Mouse (Mus musculus) MEL (cell line): ENCODE data around the gene Mkln1.

ENCODE experiments used
- CHD2 ChIP-seq: IDR thresholded peaks from 2 replicates; pipeline ENCODE4 v1.6.1; 2011; ENCODE audit warnings: low read length, improper control_type of control experiment
- CTCF ChIP-seq, 3 experiments: IDR thresholded peaks in 2 of 3; conservative IDR thresholded peaks in 1 of 3; 2 replicates each; pipeline ENCODE4 v1.5.1; 2011 to 2012; ENCODE audit warnings: low read length in 3 of 3, low read depth in 2 of 3, mild to moderate bottlenecking in 2 of 3, improper control_type of control experiment in 1 of 3, inconsistent platforms in 1 of 3, mixed read lengths in 1 of 3, moderate library complexity in 1 of 3; ENCODE audit not compliant: control insufficient read depth in 1 of 3, insufficient read depth in 1 of 3, poor library complexity in 1 of 3, severe bottlenecking in 1 of 3
- KAT2A ChIP-seq: conservative IDR thresholded peaks from 2 replicates; pipeline ENCODE4 v1.6.1; 2012; ENCODE audit warnings: low read depth, low read length, improper control_type of control experiment, inconsistent platforms
- MYB ChIP-seq: IDR thresholded peaks from 2 replicates; pipeline ENCODE4 v1.6.1; 2011; ENCODE audit warnings: mild to moderate bottlenecking, low read depth, low read length, improper control_type of control experiment
- POLR2A ChIP-seq, 2 experiments: IDR thresholded peaks; 2 replicates each; pipeline ENCODE4 v1.6.1; 2011 to 2012; ENCODE audit warnings: low read length in 2 of 2, mild to moderate bottlenecking in 2 of 2, control low read depth in 1 of 2, improper control_type of control experiment in 1 of 2, low read depth in 1 of 2, moderate library complexity in 1 of 2; ENCODE audit not compliant: control insufficient read depth in 1 of 2, insufficient read depth in 1 of 2, poor library complexity in 1 of 2
- RCOR1 ChIP-seq: IDR thresholded peaks from 2 replicates; pipeline ENCODE4 v1.6.1; 2012; ENCODE audit warnings: low read depth, mild to moderate bottlenecking, inconsistent platforms, low read length, improper control_type of control experiment
- SIN3A ChIP-seq: IDR thresholded peaks from 2 replicates; pipeline ENCODE4 v1.6.1; 2012; ENCODE audit warnings: low read length, improper control_type of control experiment, inconsistent platforms
- ZKSCAN1 ChIP-seq: IDR thresholded peaks from 2 replicates; pipeline ENCODE4 v1.6.1; 2012; ENCODE audit warnings: low read depth, mild to moderate bottlenecking, inconsistent platforms, low read length, improper control_type of control experiment, moderate library complexity
- ZNF384 ChIP-seq: IDR thresholded peaks from 2 replicates; pipeline ENCODE4 v1.6.1; 2012; ENCODE audit warnings: low read depth, mild to moderate bottlenecking, inconsistent platforms, low read length, improper control_type of control experiment

GRCm38 (mm10) chr6:31356444-31357191 lies 41.9 kb upstream of the Mkln1 start:
- TF ChIP-seq RCOR1 (no peak), CTCF (IDR thresholded peaks at IDR 0.05 in 2 of 3, conservative IDR thresholded peaks at IDR 0.05 in 1 of 3; ENCODE audit: control insufficient read depth in 1 of 3, insufficient read depth in 1 of 3, low read depth in 2 of 3, low read length in 3 of 3, poor library complexity in 1 of 3, severe bottlenecking in 1 of 3) (no peak), MYB (no peak), ZNF384 (no peak), ZKSCAN1 (no peak), POLR2A (IDR thresholded peaks at IDR 0.05; ENCODE audit: control insufficient read depth in 1 of 2, insufficient read depth in 1 of 2, low read depth in 1 of 2, low read length in 2 of 2, poor library complexity in 1 of 2) (no peak), CHD2 (no peak), KAT2A (no peak), SIN3A (no peak)
